Mouse (Mus musculus) stomach, embryonic 15.5 days (tissue): ENCODE results near the gene Tmx4. TPM values are rescaled to one million over a fixed set of nuclear protein-coding genes. Genes with fewer than 3 reads are reported as not detected.

Source experiments
- ATAC-seq: fragments of 200-750 bp; cut with Nextera tagmentation; 2 replicates; pipeline ENCODE4 v1.8.0; 2017; ENCODE audit warnings: low read depth, moderate number of reproducible peaks, moderate TSS enrichment; ENCODE audit not compliant: insufficient read depth, low FRiP score
- H3K27ac ChIP-seq: fragments of 300-500 bp; sonication (generic); 2 replicates; pipeline ENCODE4 v1.5.1; 2015; ENCODE audit warnings: mild to moderate bottlenecking, inconsistent platforms
- H3K27me3 ChIP-seq: fragments of 300-500 bp; sonication (generic); replicated peaks from 2 replicates; pipeline ENCODE4 v1.6.1; 2015; ENCODE audit warnings: inconsistent platforms
- H3K36me3 ChIP-seq: fragments of 300-500 bp; sonication (generic); 2 replicates; pipeline ENCODE4 v1.6.1; 2015; ENCODE audit warnings: inconsistent platforms
- H3K4me1 ChIP-seq: fragments of 300-500 bp; sonication (generic); 2 replicates; pipeline ENCODE4 v1.6.1; 2015; ENCODE audit warnings: inconsistent platforms
- H3K4me2 ChIP-seq: fragments of 300-500 bp; sonication (generic); 2 replicates; pipeline ENCODE4 v1.6.1; 2015; ENCODE audit warnings: mild to moderate bottlenecking, inconsistent platforms
- H3K4me3 ChIP-seq: fragments of 300-500 bp; sonication (generic); replicated peaks from 2 replicates; pipeline ENCODE4 v1.5.1; 2015; ENCODE audit warnings: inconsistent platforms
- H3K9ac ChIP-seq: fragments of 300-500 bp; sonication (generic); 2 replicates; pipeline ENCODE4 v1.6.1; 2015; ENCODE audit warnings: inconsistent platforms
- H3K9me3 ChIP-seq: fragments of 300-500 bp; sonication (generic); 2 replicates; pipeline ENCODE4 v1.6.1; 2016; ENCODE audit warnings: inconsistent platforms
- WGBS: fragments of 180-500 bp; shearing (Covaris S2); methylation state at CpG from one replicate; pipeline ENCODE4 v1.1.7; 2015; 5-methylcytosine and 5-hydroxymethylcytosine counted together
- polyA plus RNA-seq: library from polyadenylated mRNA; unstranded; fragments of >200 nt; fragmentation: Nextera tagmentation; extraction: Ambion mirVana; gene quantifications from 2 replicates; pipeline ENCODE4 v1.2.1, GENCODE M21; 2015

Tmx4 gene
- polyA plus RNA-seq, 1 experiment from 2014 or later = 17.7 TPM

DNA sequence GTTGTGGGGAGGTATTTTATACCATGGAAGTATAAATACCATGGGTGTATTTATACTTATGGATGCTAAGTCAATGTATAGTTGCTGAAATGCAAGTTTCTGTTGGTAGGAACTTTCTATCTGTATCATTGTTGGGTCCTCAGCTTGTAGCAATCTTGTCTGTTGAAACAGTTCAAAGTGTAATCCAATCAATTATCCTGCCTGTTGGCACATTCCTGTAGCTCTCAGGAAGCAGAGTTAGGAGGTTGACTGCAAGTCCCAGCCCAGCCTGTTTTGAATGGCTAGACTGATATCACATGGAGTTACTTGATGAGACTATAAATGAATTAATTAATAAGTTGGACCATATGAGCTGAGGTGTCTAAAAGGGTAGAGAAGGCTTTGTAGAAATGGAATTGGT is 91.6 kb downstream of the Tmx4 start:
- Histone ChIP-seq H3K27me3 (no peaks in the 10 kb centered on the region), H3K9ac (no peak overlapping the region), H3K27ac (no peak overlapping the region), H3K4me3 (no peak overlapping the region), H3K36me3 (no peaks in the 10 kb centered on the region), H3K9me3 (no peaks in the 10 kb centered on the region), H3K4me2 (no peak overlapping the region), H3K4me1 (no peaks in the 10 kb centered on the region)
- no peak for ATAC-seq

DNA sequence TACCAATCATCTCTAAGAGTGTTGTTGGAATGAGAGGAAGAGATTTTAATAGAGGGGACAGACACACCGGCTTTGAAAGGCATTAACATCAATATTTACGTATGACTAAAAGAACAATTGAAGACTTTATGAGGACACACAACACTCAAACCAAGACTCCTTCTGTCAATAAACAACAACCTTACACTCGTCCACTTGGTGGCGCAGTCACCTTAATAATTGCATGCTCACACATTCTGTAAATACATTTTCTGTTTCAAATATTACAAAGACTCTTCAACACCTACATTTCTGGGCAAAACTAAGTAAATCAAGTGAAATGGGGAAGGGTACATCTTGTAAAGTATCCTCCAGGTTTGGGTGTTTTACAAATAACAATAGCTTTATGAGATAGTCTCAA is 94.2 kb downstream of the Tmx4 start:
- no peak for ATAC-seq
- Histone ChIP-seq H3K9ac (no peak overlapping the region), H3K27me3 (no peaks in the 10 kb centered on the region), H3K4me3 (no peak overlapping the region), H3K36me3 (no peaks in the 10 kb centered on the region), H3K9me3 (no peaks in the 10 kb centered on the region), H3K4me2 (no peak overlapping the region), H3K4me1 (no peaks in the 10 kb centered on the region), H3K27ac (no peak overlapping the region)
- 19% methylated on average over 4 of the region's 4 CpGs for WGBS

- Histone ChIP-seq H3K27ac (no peak overlapping the region), H3K27me3 (no peaks in the 10 kb centered on the region), H3K4me3 (no peak overlapping the region), H3K9me3 (no peaks in the 10 kb centered on the region), H3K4me1 (no peaks in the 10 kb centered on the region), H3K4me2 (no peak overlapping the region), H3K36me3 (no peaks in the 10 kb centered on the region), H3K9ac (no peak overlapping the region)
- ATAC-seq = no peak
- WGBS = 60% methylated on average over 5 of the region's 5 CpGs
Measured at GRCm38 (mm10) chr2:134545116-134545515, 98.8 kb downstream of the Tmx4 start.

DNA sequence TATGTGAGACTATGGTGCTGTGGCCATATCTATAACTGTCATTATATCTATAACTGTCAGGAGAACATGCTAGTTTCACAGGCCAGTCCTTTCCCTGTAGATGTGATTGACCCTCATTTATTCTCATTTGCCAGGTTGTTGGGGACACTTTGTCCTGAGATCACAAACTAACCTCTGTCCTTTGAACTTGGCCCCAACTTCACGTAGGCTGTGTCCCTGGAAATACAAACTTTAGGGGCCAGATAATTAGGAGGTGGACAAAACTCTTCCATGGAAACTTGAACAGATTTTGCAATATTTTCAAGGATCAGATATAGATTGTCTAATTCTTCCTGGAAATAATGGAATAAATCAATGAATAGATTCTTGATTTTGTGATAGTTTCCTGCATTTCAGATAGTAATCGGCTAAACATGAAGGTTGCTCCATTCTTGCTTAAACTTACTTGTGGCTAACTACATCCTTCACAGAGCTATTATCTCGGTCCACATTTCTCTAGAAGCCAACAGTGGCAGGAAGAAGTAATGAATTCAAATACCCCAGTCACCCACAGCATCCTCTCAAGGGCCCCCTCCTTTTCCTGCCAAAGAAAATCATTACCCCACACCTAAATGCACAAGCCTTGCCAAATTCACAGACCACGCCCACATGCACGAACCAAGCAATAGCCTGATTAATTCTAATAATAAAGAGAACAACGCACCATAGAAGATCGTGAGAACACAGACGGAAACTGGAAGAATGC is 99.5 kb downstream of the Tmx4 start:
- H3K36me3 ChIP-seq = no peaks in the 10 kb centered on the region
- H3K9ac ChIP-seq = no peak overlapping the region
- H3K9me3 ChIP-seq = no peaks in the 10 kb centered on the region
- 67% methylated on average over 8 of the region's 8 CpGs for WGBS
- H3K4me2 ChIP-seq = no peak overlapping the region
- no peaks in the 10 kb centered on the region for H3K4me1 ChIP-seq
- no peak overlapping the region for H3K27ac ChIP-seq
- H3K4me3 ChIP-seq = no peak overlapping the region
- ATAC-seq = no peak
- no peaks in the 10 kb centered on the region for H3K27me3 ChIP-seq

Other genes with a start within 250 kb of the Tmx4 start
- 0.12 TPM in 2 replicates for gene Hao1, start 89.8 kb downstream of the Tmx4 start, polyA plus RNA-seq
- 15.9 and 16.4 TPM in 2 replicates for gene Plcb1, start 141.9 kb upstream of the Tmx4 start, polyA plus RNA-seq